Mouse (Mus musculus) embryonic fibroblast, embryonic 13.5 days (primary cell): ENCODE measurements around the gene Sytl2.

Source experiments
- CTCF ChIP-seq: IDR thresholded peaks from 2 replicates; pipeline ENCODE4 v1.5.1; 2011; ENCODE audit warnings: mild to moderate bottlenecking, control low read depth, low read length, moderate library complexity, borderline replicate concordance; ENCODE audit not compliant: insufficient read depth
- POLR2A ChIP-seq: IDR thresholded peaks from 2 replicates; pipeline ENCODE4 v1.6.1; 2011; ENCODE audit warnings: low read depth, mild to moderate bottlenecking, control low read depth, low read length, moderate library complexity

GRCm38 (mm10) chr7:90384411-90384810 lies 82.4 kb downstream of the Sytl2 start:
- TF ChIP-seq CTCF (no peak), POLR2A (no peak)
